Mouse (Mus musculus) G1E (cell line): ENCODE data around the gene Incenp.

Source experiments
- CTCF ChIP-seq: IDR thresholded peaks from 2 replicates; pipeline ENCODE4 v1.5.1; 2012; ENCODE audit warnings: low read depth, low read length, inconsistent platforms, mixed read lengths
- GATA1 ChIP-seq: IDR thresholded peaks from 2 replicates; pipeline ENCODE4 v1.6.1; 2012; ENCODE audit warnings: borderline replicate concordance, low read length, inconsistent platforms, mixed read lengths
- GATA2 ChIP-seq: IDR thresholded peaks from 2 replicates; pipeline ENCODE4 v1.6.1; 2012; ENCODE audit warnings: low read depth, low read length, inconsistent platforms, borderline replicate concordance
- POLR2AphosphoS5 ChIP-seq: IDR thresholded peaks from 2 replicates; pipeline ENCODE4 v1.6.1; 2012; ENCODE audit warnings: low read depth, low read length, inconsistent platforms; ENCODE audit not compliant: insufficient replicate concordance
- TAL1 ChIP-seq: conservative IDR thresholded peaks from 2 replicates; pipeline ENCODE4 v1.6.1; 2012; ENCODE audit warnings: low read depth, low read length, inconsistent platforms, mixed read lengths

DNA sequence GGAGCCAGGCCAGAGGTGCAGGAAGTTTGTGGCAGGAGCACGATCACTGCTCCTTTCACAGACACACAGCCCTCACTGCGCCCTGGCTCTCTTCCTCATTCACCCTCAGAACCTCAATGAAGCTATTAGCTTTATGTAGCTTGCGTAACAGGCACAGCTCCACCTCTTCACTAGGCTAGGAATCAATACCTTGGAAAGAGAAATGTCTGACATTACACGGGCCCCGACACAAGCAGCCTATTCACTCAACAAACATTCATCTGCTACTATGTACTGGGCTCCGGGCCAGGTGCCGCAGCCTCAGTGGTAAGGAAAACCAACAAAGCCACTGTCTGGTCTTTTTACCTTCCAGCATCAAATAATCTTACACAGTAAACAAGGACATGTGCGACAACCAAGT is 12.6 kb downstream of the Incenp start:
- TF ChIP-seq CTCF (no peak), GATA1 (no peak), TAL1 (no peak), POLR2AphosphoS5 (no peak), GATA2 (no peak)
